ENCODE assay signal across 29 mouse cellular contexts in genomic region chr10:35229540-35229939, GRCm38 (mm10).
A peak's percentile ranks its signal among the peaks of the same experiment; 100 is the strongest.
DNase-seq lines count a peak whose midpoint lies in the region; ATAC-seq and TF ChIP-seq lines count a peak whose summit lies in the region.
"Had no signal": no experiment of that assay in that cellular context is flagged by ENCODE, and none has a peak within 500 bp of the region (broad histone marks: within the 10 kb centered on the region; RNA-seq: fewer than 3 reads in every experiment).

No protein-coding gene starts in this region.

- no peaks in the 10 kb centered on the region for H3K4me1 ChIP-seq in hindbrain, embryonic 11.5 days (replicated peaks; ENCODE audit: control insufficient read depth, insufficient read depth, low read length)
- H3K4me1 ChIP-seq: embryonic facial prominence, embryonic 13.5 days; embryonic facial prominence, embryonic 15.5 days; forebrain, embryonic 12.5 days had no signal

- DNase-seq in frontal cortex, postnatal 10 days (ENCODE audit: low spot score in 2 of 2), result no peak
- DNase-seq in left cerebral cortex, adult 11 months (ENCODE audit: low spot score), result peak; percentile 1
- DNase-seq in left cerebral cortex, adult 2 months (ENCODE audit: extremely low spot score in 1 of 2, low spot score in 2 of 2), result no peak
- DNase-seq in brain, adult 2 months (ENCODE audit: low read depth, low spot score), result peak; percentile 53
- DNase-seq in hindbrain, embryonic 11.5 days (ENCODE audit: low spot score), result no peak
- DNase-seq: adrenal gland, adult 8-10 months; adrenal gland, postnatal 14 days; adrenal gland, postnatal 36 days; B cell, adult 2 months; cerebellum, adult 11 months; cerebellum, adult 18-20 months; cerebellum, adult 8-10 months; cerebellum, adult 9-11 months; cerebellum, postnatal 14 days; cerebellum, postnatal 36 days; embryo, embryonic 11 days had no signal

- H3K27ac ChIP-seq in left cerebral cortex, adult 2 months, result no peak overlapping the region
- no peak overlapping the region for H3K27ac ChIP-seq in hindbrain, embryonic 11.5 days (ENCODE audit: low read depth, low read length)
- H3K27ac ChIP-seq: embryonic facial prominence, embryonic 13.5 days; embryonic facial prominence, embryonic 15.5 days; forebrain, embryonic 10.5 days; forebrain, embryonic 12.5 days had no signal

- intact Hi-C loops in left cerebral cortex, adult 2 months (cut with DNase I), result no loop called here

- H3K27me3 ChIP-seq in hindbrain, embryonic 11.5 days (ENCODE audit: control insufficient read depth, insufficient read depth, low read length), result no peaks in the 10 kb centered on the region
- H3K27me3 ChIP-seq: CH12.LX; embryonic facial prominence, embryonic 13.5 days; embryonic facial prominence, embryonic 15.5 days; forebrain, embryonic 12.5 days; Patski had no signal

- ATAC-seq in frontal cortex, adult (ENCODE audit: low TSS enrichment), result peak; percentile 99
- ATAC-seq in hindbrain, embryonic 11.5 days (ENCODE audit: low FRiP score), result no peak
- ATAC-seq: activated CD4-positive, CD25-positive, alpha-beta regulatory T cell, adult 4 months; CD4-positive, CD25-positive, alpha-beta regulatory T cell, adult 4 months; forebrain, embryonic 14.5 days; forebrain, embryonic 16.5 days; Patski had no signal

- no peaks in the 10 kb centered on the region for H3K36me3 ChIP-seq in hindbrain, embryonic 11.5 days (ENCODE audit: control insufficient read depth, insufficient read depth, low read length)
- H3K36me3 ChIP-seq: embryonic facial prominence, embryonic 13.5 days; embryonic facial prominence, embryonic 15.5 days; forebrain, embryonic 10.5 days; forebrain, embryonic 12.5 days; G1E had no signal

- no peak overlapping the region for H3K4me3 ChIP-seq in left cerebral cortex, adult 2 months
- no peak overlapping the region for H3K4me3 ChIP-seq in hindbrain, embryonic 11.5 days (ENCODE audit: low read depth, low read length)
- H3K4me3 ChIP-seq: embryonic facial prominence, embryonic 13.5 days; embryonic facial prominence, embryonic 15.5 days; erythroblast, embryonic 14.5 days; forebrain, embryonic 10.5 days; forebrain, embryonic 12.5 days had no signal

- H3K4me2 ChIP-seq in hindbrain, embryonic 11.5 days (replicated peaks; ENCODE audit: low read depth, low read length), result no peak overlapping the region
- H3K4me2 ChIP-seq: embryonic facial prominence, embryonic 13.5 days; embryonic facial prominence, embryonic 15.5 days; forebrain, embryonic 12.5 days had no signal

- TF ChIP-seq CTCF in left cerebral cortex, adult 2 months (IDR thresholded peaks at IDR 0.05), result no peak

- no peak overlapping the region for H3K9ac ChIP-seq in hindbrain, embryonic 11.5 days (ENCODE audit: low read depth, low read length)
- H3K9ac ChIP-seq: embryonic facial prominence, embryonic 13.5 days; embryonic facial prominence, embryonic 15.5 days; forebrain, embryonic 12.5 days had no signal

- no peaks in the 10 kb centered on the region for H3K9me3 ChIP-seq in hindbrain, embryonic 11.5 days (ENCODE audit: control insufficient read depth, low read length)
- H3K9me3 ChIP-seq: embryonic facial prominence, embryonic 13.5 days; embryonic facial prominence, embryonic 15.5 days; forebrain, embryonic 12.5 days; G1E had no signal

Comparison
In these comparisons a context has a peak if more than half of its experiments do, and no peak if none do; other contexts are left out.
1. DNase-seq: peak in left cerebral cortex, adult 11 months (single experiment) and brain, adult 2 months (single experiment); none in frontal cortex, postnatal 10 days (0 of 2), left cerebral cortex, adult 2 months (0 of 2) and hindbrain, embryonic 11.5 days (single experiment).